Mouse (Mus musculus) layer of hippocampus, adult 8-10 months (tissue): ENCODE measurements around the gene Ctdspl. TPM values are rescaled to one million over a fixed set of nuclear protein-coding genes. Genes with fewer than 3 reads are reported as not detected.

Source experiments
- DNase-seq, 2 experiments: peaks; one replicate each; pipeline ENCODE4 v3.0.0; 2022; ENCODE audit warnings: low spot score in 2 of 2
- total RNA-seq, 4 experiments: library from RNA; stranded (reverse); gene quantifications; 2 replicates each; pipeline ENCODE4 v1.2.4; 2022

The Ctdspl gene
- total RNA-seq, 4 experiments from 2014 or later = 24.7 to 30.4 (median 28.1) TPM

DNA sequence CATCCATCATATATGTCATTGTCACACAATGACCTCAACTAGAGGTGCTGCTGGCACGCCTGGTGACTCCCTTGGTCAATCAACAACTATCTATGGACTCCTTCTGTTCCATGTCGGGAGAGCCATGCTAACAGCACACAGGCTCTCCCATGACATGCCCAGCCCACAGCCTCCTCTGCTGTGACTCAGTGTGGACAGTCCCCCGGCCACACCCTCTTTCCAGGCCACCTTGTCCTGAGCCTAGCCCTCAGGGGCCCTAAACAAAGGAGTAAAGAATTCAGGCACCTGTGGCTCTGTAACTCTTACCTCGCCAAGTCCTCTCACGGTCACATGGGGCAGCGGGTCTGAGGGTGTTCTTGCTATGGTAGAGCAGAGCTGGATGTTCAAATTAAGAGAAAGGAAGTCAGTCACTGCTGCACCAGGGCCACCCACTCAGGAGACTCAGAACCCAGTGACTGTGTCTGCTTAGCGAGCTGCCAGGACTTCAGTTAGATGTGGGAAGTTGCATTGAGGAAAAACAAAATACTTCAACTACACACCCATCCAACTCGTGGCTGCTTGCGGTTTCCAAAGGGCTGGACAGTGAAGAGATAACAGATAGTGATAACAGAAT lies 127.8 kb downstream of the Ctdspl start:
- DNase-seq = no peak

DNA sequence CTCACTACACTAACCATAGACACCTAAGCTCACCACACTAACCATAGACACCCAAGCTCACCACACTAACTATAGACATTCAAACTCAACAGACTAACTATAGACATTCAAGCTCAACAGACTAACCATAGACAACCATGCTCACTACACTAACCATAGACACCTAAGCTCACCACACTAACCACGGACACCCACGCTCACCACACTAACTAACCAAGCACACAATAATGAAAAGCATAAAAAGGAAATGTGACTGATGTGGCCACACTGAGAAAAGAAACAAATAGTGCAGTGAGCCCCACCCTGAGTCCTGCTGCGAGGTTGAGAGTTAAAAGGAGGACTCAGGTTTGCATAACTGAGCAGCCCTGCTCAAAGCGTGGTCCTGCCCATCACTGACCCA lies 129.1 kb downstream of the Ctdspl start:
- DNase-seq = no peak

DNA sequence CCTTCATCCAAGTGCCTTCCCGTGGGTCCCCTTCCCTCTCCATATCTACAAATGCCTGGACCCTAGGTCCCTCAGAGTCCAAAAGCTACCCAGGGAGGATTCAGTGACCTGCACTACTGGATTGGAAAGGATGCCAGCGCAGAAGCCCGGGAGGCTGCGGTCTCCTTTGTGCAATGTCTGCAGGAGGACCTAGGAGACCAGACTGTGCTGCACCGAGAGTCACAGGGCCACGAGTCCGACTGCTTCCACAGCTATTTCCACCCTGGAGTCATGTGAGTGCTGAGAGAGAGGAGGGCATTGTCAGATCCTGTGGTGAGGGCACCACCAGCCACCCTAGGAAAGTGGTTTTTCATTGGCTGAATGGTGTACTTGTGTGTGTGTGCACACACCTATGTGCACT lies 132.0 kb downstream of the Ctdspl start:
- DNase-seq = no peak

DNA sequence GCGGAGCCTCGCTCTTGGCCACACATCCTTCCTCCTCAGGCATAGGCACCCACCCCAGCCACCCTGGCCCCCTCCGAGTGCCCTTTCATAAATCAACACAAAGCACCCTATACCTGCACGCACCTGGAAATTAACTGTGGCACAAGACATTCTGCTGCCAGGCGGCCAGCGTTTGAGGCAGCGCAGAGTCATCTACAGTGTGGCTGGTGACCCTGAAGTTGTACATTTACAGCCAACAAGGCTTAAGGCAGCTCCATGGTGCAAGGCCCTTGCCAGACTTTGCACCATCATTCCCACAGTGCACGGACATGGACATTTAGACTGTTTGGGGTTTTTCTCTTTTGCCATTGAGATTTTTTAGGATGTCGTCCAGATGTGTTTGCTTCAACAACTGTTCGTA lies 134.4 kb downstream of the Ctdspl start:
- DNase-seq = no peak

DNA sequence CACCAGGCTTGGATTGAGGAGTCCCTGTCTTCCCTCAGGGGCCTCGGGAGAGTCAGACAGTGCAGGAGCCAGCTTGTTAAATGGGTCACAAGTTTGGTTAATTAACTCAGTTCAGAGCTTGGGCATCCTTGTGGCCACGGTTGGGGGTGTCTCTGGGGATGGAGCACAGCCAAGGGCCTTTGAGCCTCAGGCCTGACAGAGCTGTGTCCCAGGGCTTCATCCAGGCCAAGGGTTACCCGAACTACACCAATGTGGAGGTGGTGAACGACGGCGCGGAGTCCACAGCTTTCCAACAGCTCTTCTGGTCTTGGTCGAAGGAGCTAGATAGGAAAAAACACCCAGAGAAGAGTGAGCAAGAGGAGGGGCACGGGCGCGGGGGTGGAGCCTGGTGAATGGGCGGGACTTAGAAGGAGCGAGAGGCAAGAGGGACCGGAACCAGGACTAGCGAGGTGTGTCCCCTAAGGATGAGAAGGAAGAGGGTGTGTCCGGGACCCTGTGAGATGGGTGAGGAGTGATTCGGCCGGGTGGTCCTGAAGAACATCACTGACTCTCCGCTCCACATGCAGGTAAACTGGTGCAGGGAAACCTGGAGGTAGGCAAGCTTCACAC lies 136.9 kb downstream of the Ctdspl start:
- DNase-seq = no peak

DNA sequence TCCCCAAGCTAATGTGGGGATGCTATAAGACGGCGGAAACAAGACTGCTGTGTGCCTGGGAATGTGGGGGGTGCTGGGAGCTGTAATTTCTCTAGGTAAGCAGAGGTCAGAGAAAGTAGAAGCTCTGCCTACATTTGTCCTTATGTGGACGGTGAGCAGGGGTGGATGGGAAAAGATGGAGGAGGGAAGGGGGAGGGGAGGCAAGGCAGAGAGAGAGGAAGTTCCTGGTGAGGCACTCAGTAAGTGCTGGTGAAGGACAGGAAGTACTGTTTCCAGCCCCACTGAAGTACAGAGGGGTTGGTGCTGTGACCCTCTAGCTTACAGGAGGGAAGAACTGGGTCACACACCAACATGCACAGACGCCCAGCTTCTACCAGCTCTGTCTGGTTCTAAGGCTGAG lies 138.0 kb downstream of the Ctdspl start:
- DNase-seq = no peak

DNA sequence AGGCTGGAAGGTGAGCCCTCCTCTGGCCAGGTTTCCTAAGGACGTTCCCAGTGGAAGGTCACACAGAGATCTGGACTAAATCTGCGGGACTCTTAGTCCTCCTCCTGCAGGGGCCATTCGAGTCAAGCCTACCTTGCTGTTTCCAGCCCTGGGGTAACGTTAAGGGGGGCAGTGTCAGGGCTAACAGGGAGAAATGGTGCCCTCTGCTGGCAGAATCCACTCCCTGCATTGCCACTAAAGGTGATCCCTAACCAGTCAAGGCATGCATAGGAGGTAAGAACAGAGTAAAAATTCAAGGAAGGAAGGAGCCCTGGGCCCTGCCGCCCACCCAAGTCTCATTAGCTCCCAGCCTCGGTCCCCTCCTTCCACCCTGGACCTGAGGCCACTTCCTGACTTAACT lies 141.3 kb downstream of the Ctdspl start:
- peak; percentile 59 to 83 for DNase-seq

DNA sequence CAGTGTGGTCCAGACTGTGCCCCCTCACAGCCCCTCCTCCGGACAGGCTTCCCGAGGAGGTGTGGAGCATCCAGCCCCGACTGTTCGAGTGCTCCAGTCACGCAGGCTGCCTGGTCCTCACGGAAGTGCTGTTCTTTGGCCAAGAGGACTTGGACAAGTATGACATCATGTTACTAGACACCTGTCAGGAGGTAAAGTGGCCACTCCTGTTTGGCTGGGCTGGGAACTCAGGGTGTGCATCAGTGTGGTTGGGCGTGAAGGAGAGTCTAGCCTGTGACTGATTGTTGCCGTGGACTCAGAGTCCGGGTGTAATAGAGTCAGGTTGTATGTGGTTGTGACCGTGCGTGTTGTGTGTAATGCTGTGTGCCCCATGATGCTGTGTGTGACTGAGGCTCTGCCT lies 142.0 kb downstream of the Ctdspl start:
- no peak for DNase-seq

DNA sequence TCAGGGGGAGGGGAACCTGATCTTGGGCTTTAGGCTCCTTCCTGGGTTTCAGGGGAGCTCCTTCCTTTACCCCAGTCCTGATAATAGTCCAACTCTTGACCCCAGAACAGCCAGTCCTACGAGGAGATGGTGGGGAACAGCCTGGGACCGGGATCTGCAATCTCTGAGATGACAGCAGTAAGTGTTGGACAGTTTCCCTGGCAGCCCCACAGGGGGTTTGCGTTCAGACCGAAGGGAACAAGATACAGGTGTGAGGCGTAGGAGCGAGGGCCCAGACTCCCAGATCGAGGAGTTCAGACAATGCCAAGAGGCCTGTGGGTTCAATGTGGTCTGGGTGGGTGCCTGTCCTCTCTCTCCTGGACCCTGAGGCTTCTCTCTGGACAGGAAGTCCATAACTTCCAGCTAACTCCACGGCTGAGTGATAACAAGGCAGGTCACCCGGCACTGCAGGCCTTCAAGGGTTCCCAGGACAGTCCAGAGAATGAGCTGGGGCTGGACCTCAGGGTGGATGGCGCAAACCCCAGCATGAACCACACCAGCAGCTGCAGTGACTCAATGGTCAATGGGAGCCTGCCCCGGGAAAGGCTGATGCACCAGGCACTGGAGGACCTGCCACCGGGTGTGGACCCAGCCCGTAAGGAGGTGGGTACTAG lies 144.0 kb downstream of the Ctdspl start:
- DNase-seq = no peak

DNA sequence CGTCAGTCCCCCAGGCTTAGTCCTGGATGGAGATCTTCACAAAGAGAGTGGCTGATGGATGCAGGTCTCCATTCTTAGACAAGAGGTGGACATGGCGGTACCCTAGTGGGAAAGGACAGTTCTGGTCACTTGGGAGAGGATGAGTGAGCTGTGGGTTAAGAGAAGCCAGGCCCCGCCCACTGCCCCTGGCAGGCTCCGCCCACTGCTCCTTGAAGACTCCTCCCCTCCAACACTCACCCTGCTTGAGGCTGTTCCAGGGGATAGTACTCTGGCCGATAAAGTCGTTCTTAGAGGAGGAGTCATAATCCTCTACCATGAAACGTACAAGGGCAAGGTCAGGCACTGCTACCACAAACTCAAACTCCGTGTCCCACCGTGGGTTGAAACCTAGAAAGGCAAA lies 145.5 kb downstream of the Ctdspl start:
- no peak for DNase-seq

DNA sequence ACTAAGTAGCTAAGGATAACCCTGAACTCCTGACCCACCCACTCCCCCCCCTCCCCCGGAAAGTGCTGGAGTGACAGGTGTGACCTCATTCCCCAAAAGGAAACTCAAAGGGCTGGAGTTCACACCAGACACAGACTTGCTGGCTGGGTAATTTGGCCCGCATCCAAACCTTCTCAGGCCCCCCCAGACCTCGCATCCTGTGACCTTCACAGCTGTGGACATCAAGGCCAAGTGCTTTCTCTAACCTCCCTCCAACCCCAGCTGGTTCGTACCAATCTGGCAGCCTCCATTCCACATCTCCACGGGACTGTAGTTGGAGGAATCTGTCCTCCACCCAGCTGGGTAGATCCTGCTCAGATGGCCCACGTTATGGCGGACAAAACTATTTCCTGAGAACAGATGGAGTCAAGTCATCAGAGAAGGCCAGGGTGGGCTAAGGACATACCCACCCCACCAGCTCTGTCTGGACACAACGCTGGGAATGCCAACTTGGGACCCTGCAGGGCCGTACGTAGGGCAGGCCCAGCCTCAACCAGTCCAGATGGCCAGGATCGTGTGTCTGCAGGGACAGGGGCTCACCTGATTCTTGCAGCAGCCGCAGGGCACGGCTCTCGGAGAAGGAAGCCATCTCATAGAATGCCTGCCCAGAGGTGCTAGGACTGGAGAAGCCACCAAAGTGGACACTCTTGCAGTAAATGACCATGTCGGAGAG lies 147.1 kb downstream of the Ctdspl start:
- DNase-seq = no peak

DNA sequence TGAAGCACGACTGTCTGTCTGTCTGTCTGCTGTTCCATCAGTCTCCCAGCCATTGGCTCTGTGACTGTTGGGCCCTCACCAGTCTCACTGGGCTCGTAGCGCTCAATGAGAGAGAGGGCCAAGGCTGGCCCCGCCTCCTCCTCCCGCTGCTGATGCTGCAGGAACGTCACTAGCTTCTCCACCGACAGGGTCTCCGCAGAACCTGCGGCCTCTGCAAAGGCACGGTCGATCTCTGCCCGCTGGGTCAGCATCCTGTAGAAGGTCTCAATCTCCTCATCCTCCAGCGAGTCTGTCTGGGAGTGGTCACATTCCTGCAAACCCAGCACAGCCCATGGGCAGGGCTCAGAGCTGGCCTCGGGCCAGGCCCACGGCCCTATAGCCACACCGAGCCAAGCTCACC lies 149.4 kb downstream of the Ctdspl start:
- DNase-seq = no peak

DNA sequence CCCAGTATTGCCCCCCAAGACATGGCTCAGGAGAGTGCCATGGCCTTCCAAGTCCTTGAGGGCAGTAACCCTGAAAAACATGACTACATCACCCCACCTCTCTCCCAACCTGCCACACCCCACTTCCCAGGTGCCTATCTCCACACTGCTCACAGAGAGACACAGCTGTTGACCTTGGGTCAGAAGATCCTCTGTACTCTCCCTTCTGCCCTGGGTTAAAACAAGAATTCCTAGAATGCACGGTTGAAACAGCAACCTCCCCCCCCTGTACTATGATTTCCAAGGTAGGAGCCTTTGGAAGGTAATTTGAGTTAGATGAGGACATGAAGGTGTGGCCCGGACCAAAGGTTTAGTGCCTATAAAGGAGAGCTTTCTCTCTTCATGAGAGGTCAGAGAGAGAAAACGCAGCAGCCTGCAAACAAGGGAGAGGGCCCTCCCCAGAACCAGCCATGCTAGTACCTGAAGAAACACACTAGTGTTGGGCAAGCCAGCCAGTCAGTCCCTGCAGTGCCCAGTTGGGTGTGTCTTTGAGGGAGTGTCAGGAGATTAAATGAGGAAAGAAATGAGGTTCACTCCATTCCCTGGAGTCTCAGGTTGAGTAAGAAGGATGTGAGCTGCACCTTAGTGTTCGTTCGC lies 153.9 kb downstream of the Ctdspl start:
- no peak for DNase-seq

DNA sequence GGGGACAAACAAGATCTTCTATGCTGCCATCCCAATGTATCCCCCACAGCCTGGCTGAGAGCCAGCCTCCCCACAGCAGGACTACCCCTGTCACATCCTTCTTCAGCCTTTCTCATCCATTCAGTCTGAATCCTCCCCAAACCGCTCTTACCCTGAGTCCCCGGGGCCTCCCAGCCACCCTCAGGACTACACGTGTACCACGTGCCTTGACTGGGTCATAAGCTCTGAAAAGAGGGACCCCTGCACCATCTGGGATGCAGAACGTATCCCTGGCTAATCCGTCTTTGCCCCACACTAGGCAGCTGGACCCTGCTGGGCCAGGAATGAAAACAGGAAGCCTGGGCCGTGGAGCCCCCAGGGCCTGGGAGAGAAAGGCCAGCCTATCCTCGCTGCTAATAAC lies 155.8 kb downstream of the Ctdspl start:
- no peak for DNase-seq

DNA sequence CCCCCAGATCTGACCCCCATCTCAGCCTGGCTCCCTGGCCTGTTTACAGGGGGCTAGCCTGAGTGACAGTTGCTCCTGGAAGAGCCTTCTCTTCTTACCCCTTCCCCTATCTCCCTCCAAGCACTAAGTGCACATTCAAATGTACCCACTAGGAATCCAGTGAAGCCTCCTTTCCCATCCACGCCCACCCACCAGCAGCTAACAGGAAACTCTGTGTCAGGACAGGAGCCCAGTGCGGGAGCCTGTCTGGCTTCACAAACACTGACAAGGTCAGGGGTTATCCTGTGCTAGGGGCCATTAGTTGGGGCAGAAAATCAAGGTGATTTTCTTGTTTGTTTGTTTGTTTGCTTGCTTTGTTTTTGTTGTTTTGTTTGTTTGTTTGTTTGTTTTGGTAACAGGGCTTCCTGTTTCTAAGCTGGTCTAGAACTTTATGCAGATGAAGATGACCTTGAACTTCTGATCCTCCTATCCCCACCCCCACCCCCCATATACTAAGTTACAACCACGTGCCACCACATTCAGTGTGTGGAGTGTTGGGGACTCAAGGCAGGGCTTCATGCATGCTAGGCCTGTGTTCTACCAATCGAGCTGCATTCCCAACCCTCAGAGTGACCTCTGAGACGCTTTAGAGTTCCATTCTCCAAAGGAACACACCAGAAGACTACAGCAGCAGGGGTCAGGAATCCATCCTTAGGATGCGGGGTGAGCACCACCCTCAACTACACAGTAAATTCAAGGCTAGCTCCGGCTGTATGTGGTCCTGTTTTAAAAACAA lies 156.6 kb downstream of the Ctdspl start:
- DNase-seq = no peak

DNA sequence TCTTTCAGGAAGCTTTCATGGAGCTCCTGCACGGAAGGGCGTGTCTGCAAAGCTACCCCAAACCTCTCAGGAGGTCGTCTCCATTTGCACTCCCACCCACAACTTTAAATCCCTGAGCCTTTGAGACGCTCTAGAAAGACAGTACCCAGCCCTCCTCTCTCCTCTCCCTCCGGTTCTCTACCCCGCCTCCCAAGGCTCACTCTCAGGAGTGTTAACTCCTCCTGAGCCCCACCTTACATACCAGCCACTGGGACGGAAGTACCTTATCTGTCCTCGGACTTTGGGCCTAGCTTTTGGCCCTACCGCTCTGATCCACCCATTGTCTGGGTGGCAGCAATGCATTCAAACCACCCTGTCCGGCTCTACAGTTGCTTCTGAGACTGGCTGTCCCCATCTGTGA lies 157.7 kb downstream of the Ctdspl start:
- no peak for DNase-seq

DNA sequence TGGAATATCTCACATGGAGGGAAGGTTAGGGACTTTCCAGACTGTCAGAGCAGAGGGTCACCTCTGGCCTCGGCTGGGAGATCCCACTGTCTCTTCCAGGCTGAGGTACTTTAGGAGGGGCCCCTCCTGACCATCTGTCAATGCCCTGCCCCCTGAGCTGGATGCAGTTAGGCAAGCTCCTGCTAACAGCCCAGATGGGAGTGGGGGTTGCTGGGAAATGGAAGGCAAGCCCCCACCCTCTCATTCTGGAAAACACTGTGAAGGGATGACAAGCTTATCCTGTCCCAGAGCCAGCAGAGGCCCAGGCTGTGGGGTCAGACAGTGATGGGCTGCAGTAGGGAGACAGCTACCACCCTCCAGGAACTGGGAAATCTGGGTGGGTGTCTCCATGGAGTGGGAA lies 160.2 kb downstream of the Ctdspl start:
- no peak for DNase-seq

DNA sequence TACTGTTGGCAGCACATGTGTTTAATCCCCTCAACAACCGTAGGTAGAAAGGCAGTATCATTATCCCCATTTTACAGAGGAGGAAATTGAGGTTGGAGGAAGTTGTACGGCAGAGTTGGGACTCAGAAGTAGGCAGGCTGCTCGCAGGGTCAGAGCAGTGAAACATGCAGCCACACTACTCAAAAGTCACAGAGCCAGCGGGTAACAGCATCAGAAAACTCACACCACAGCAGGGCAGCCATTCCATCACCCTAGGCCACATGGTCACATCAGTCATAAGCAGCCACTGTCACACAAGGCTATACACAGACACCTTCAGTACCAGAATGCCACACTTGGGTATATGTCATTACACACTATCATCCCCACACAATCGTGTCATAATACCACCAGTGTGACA lies 161.1 kb downstream of the Ctdspl start:
- no peak for DNase-seq

DNA sequence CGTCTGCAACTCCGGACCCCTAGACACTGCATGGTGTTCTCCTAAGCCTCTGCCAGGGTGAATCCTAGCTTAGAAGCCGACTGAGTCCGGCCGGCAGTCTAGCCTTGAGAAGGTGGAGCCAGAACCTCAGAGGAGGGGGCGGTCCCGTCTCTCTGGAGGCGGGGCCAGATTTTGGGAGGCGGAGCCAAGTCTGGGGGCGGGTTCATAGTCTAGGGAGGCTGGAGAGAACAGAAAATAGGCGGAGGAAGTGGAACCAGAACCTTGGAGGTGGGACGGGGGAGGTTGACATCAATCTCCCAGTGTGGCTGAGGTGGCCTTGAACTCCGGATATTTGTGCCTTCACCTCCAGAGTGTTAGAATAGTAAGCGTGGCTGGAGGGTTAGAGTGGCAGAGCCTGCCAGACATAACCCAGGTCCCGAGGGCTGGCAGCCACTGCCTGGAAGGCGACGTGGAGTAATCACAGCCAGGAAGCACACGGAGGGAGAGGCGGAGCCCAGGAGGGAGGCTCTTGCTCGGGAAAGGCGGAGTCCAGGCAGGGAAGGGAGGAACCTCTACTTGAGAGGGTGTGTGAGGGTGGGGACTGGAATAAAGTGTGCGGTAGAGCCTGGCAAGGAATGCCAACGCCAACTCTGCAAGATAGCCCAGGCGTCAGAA lies 162.0 kb downstream of the Ctdspl start:
- DNase-seq = peak; percentile 52 to 60

DNA sequence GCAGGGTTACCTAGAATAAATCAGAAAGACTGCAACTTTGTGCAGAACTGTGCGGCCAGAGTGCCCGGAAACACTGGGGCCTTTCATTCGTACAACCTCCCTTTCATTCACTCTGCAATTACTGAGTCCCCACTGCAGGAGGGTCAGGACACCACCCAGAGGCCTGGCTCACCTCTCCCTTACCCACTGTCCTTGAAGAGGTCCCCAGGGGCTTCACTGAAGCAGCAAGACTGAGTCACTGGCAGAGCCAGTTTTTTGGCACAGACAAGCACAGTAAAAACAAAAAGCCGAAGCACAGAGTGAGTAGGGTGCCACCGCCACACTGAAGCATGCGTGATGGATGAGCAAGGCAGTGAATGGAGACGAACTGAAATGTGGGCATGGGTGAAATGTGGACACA lies 163.2 kb downstream of the Ctdspl start:
- no peak for DNase-seq

DNA sequence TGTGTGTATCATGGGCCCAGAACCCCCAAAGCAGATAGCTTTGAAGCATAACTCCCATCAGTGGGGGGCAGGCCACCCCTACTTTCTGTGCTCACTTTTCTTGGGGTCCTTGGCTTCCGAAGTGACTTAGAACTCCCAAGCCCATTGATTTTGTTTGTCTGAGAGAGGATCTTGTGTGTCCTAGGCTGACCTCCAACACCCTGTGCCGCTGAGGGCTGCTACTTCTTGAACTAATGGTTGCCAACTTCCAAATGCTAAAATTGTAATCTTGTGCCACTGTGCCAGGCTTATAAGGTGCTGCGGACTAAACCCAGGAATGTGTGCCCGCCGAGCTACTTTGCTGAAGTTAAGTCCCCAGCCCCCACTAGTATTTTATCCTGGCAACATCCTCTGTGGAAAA lies 164.2 kb downstream of the Ctdspl start:
- DNase-seq = no peak
